Mouse (Mus musculus) left cerebral cortex, postnatal 14 days (tissue): Measurements from ENCODE around the gene Cdipt. TPM values are rescaled to one million over a fixed set of nuclear protein-coding genes. Genes with fewer than 3 reads are reported as not detected.

Experiments used
- total RNA-seq, 2 experiments: library from RNA; stranded (reverse); gene quantifications; 2 replicates each; pipeline ENCODE4 v1.2.3; 2021

Cdipt gene
- total RNA-seq, 2 experiments from 2014 or later = 187 to 196 TPM

Other genes starting within 250 kb of the Cdipt start
- 100 to 1,000 TPM; 209 to 214 TPM for gene Mapk3, start 216.3 kb upstream of the Cdipt start, total RNA-seq
- gene Gdpd3, start 209.6 kb upstream of the Cdipt start, total RNA-seq = 1 to 10 TPM; 2.0 to 2.5 TPM
- 100 to 1,000 TPM; 247 to 269 TPM for gene Ypel3, start 199.0 kb upstream of the Cdipt start, total RNA-seq
- under 1 TPM; 0.51 to 0.92 TPM for gene Tbx6, start 194.4 kb upstream of the Cdipt start, total RNA-seq
- 10 to 100 TPM; 48.9 to 49.6 TPM for gene Ppp4c, start 183.4 kb upstream of the Cdipt start, total RNA-seq
- gene Fam57b, start 178.2 kb upstream of the Cdipt start, total RNA-seq = 100 to 1,000 TPM; 117 to 118 TPM
- gene 4930451I11Rik, start 144.3 kb upstream of the Cdipt start, total RNA-seq = not detected
- gene Doc2a, start 128.5 kb upstream of the Cdipt start, total RNA-seq = 10 to 100 TPM; 54.8 to 62.4 TPM
- 10 to 100 TPM; 30.2 to 32.1 TPM for gene Hirip3, start 113.9 kb upstream of the Cdipt start, total RNA-seq
- 10 to 100 TPM; 51.8 to 52.2 TPM for gene Ino80e, start 113.5 kb upstream of the Cdipt start, total RNA-seq
- gene Taok2, start 91.2 kb upstream of the Cdipt start, total RNA-seq = 100 to 1,000 TPM; 163 to 169 TPM
- 10 to 100 TPM; 21.1 to 23.7 TPM for gene Tmem219, start 53.0 kb upstream of the Cdipt start, total RNA-seq
- 100 to 1,000 TPM; 144 to 151 TPM for gene Kctd13, start 47.0 kb upstream of the Cdipt start, total RNA-seq
- gene Asphd1, start 26.3 kb upstream of the Cdipt start, total RNA-seq = 10 to 100 TPM; 49.1 to 52.0 TPM
- 100 to 1,000 TPM; 335 to 339 TPM for gene Sez6l2, start 25.4 kb upstream of the Cdipt start, total RNA-seq
- gene Cdiptos, start 184 bp downstream of the Cdipt start, total RNA-seq = under 1 TPM in 1 of 2 experiments, not detected in 1; 0.42 TPM
- 1 to 10 TPM; 4.9 to 5.1 TPM for gene Mvp, start 38.7 kb downstream of the Cdipt start, total RNA-seq
- not detected for gene Pagr1b, start 40.6 kb downstream of the Cdipt start, total RNA-seq
- gene Pagr1a, start 41.4 kb downstream of the Cdipt start, total RNA-seq = 10 to 100 TPM; 14.5 to 19.3 TPM
- gene Gm42742, start 45.2 kb downstream of the Cdipt start, total RNA-seq = 10 to 100 TPM; 33.6 to 43.7 TPM
- 100 to 1,000 TPM; 165 to 186 TPM for gene Prrt2, start 45.3 kb downstream of the Cdipt start, total RNA-seq
- 100 to 1,000 TPM; 260 to 271 TPM for gene Maz, start 51.1 kb downstream of the Cdipt start, total RNA-seq
- 10 to 100 TPM in 1 of 2 experiments, 1 to 10 TPM in 1; 9.6 to 10.4 TPM for gene Kif22, start 66.6 kb downstream of the Cdipt start, total RNA-seq
- not detected for gene Zg16, start 111.4 kb downstream of the Cdipt start, total RNA-seq
- gene AI467606, start 115.4 kb downstream of the Cdipt start, total RNA-seq = 1 to 10 TPM; 1.3 to 1.6 TPM
- gene Qprt, start 146.3 kb downstream of the Cdipt start, total RNA-seq = under 1 TPM in 1 of 2 experiments, not detected in 1; 0.25 TPM
- under 1 TPM in 1 of 2 experiments, not detected in 1; 0.11 TPM for gene Spn, start 161.9 kb downstream of the Cdipt start, total RNA-seq
- gene Cd2bp2, start 220.1 kb downstream of the Cdipt start, total RNA-seq = 10 to 100 TPM; 73.9 to 84.5 TPM
- gene Tbc1d10b, start 232.6 kb downstream of the Cdipt start, total RNA-seq = 10 to 100 TPM; 82.8 to 83.9 TPM
- gene Mylpf, start 233.0 kb downstream of the Cdipt start, total RNA-seq = 1 to 10 TPM; 1.7 to 4.2 TPM